Mouse (Mus musculus): ENCODE data around the gene Rangrf.
"Not testable (repeated sequence)": the region's sequence is repeated elsewhere in the genome, so short reads cannot be mapped to it uniquely, and the experiment has no call there.

Rangrf gene

DNA sequence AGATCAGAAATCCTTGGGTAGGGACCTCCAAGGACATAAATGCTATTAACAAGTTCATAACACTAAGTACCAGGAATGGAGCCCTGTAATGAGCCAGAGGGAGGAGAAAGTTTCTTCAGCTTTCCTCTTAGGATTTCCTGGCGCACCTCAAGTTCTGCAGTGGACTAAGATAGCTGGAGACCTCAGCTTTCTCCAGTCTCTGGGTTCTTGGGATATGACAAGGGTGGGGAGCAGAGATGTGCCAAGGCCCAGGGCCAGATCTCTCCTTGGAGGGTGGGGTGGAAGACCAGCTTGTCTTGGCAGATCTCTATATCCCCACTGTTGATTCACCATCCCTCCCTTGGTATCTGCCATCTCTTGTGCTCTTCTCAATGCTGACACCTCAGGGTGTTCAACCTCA, 616 bp upstream of the Rangrf start:
- no peak for DNase-seq

- DNase-seq = no peak
Observed at GRCm38 (mm10) chr11:68974059-68974450, 930 bp downstream of the Rangrf start.

- peak; percentile 71 to 75 for DNase-seq
Observed at GRCm38 (mm10) chr11:68973250-68974058, 1.5 kb downstream of the Rangrf start.

DNA sequence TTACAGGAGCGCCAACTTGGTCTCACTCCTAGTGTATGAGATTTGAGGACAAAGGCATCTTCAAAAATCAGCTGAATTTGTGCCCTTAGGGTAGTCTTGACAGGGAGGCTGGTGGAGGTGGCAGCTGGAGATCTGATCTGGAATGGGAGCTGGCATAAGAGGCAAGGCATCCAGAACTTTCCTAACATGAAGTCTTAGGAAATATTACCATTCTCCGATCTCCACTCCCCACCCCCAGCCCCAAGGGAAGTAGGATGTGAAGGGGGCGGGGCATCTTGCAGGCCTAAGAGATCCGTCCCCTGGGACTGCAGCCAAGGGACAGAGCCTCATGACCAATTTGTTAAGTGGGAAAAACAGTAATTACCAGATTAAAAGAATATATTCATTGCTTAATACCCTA, 4.8 kb downstream of the Rangrf start:
- no peak for DNase-seq

DNA sequence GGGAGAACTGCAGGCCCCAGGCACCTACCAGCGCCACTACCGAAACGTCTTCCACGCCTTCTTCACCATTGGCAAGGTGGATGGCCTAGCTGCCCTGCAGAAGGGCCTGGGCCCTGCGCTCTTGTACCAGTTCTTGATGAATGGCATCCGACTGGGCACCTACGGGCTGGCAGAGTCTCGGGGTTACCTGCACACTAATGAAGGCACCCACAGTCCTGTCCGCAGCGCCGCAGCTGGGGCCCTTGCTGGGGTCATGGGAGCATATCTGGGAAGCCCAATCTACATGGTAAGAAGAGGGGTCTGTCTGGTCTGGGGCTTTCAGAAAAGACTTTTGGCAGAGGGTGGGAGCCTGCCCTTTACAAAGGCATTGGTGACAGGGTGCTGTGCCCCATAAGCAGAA, 6.2 kb downstream of the Rangrf start:
- DNase-seq = no peak

DNA sequence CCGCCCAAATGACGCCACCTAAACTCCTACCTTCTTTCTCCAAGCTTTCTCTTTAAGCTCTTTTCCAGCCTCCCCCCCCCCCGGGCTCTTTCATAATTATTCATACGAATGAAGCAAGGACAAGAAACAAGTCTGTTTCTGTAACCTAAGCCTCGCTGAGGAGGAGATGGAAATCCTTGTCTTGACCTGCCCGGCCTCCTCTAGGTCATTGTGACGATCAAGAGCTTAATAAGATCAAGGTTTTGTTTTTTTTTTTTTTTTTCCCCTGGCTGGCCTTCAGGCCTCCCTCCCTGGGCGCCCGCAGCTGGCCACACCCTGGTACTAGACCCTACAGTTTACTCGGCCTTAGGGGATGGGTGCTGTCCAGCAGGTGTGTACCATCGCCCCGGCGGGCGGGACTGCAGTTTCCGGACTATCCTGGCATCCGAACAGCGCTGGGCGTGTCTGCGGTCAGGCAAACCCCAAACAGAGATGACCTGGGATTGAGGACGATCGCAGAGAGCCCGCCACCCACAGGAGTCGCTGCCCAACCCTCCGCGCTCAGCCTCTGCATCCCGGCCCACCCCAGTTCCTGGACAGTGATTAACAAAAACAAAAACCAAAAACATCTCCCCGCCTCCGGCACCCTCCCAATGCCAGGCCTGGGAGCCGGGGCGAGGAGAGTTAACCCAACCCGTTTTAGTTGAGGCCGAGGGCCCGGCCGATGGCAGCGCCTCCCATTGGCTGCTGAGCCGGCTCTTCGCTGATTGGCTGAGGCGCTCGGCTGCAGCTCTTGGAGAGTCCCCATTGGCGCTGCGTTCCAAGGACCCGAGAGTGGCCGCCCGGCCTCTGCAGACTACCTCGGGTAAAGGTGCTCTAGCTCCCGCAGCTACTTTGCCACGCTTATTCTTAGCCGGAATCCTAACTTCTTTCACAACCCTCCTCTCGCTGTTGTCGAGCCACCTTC, 7.4 kb downstream of the Rangrf start, which contains the start of gene Slc25a35:
Gene Slc25a35 (plus strand): TSS at position 795 of the 946 bp plus-strand sequence.
- peak; percentile 78 to 81 for DNase-seq

- no peak for DNase-seq
Observed at GRCm38 (mm10) chr11:68966554-68966953, 8.4 kb downstream of the Rangrf start.

GRCm38 (mm10) chr11:68965845-68966244, 9.1 kb downstream of the Rangrf start:
- peak; percentile 86 to 90 for DNase-seq

DNA sequence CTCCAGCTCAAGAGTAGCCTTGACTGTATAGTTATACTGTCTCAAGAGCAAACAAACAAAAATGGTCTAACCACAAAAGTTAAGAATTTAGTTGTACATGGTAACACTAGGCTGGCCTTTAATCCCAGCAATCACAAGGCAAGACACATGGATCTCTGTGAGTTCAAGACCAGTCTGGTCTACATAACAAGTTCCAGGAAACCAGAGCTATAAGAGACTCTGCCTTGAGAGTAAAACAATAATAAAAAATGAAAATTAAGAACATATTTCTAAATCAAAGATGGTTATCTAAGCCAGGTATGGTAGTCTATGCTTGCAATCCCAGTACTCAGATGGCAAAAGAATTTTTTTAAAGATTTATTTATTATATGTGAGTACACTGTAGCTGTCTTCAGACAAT, 9.9 kb downstream of the Rangrf start:
- no peak for DNase-seq

DNA sequence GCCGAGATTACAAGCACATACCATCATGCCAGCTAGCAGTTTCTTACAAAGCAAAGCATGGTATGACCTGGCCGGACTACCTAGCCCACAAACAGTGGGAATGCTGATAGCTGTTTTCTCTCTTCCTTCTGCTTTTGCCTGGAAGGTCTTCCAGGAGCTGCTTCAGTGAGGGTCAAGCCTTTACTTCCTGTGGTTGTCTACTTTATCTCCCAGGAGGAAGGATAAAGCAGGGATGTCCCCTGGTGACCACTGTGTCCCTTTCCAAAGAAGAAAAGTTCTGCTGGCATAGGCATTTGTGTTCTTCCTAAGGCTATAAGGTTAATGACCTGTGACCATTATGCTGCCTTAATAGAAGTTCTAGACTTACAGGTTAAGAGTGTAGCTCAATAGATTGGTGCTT, 11.6 kb downstream of the Rangrf start:
- DNase-seq = no peak

GRCm38 (mm10) chr11:68962159-68962558, 12.8 kb downstream of the Rangrf start:
- not testable (repeated sequence) for DNase-seq

DNA sequence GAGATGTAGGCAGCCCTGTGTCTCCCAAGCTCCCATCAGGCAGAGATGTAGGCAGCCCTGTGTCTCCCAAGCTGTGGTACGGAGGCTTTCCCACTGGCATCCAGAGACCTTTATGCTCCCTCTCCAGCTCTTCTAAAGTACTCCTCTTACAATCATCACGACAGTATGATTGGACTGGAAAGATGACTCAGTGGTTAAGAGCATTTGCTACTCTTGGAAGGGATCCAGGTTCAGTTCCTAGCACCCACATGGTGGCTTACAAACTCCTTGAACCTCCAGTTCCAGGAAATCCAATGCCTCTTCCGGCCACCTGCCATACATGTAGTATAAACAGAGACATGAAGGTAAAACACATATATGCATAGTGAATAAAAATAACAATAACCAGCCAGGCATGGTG, 13.4 kb downstream of the Rangrf start:
- DNase-seq = no peak

- no peak for DNase-seq
Observed at GRCm38 (mm10) chr11:68957971-68958370, 17.0 kb downstream of the Rangrf start.

- DNase-seq = no peak
Observed at GRCm38 (mm10) chr11:68957308-68957707, 17.7 kb downstream of the Rangrf start, which contains the start of gene Arhgef15. Gene Arhgef15, minus strand, starts transcription at chr11:68957480.

DNA sequence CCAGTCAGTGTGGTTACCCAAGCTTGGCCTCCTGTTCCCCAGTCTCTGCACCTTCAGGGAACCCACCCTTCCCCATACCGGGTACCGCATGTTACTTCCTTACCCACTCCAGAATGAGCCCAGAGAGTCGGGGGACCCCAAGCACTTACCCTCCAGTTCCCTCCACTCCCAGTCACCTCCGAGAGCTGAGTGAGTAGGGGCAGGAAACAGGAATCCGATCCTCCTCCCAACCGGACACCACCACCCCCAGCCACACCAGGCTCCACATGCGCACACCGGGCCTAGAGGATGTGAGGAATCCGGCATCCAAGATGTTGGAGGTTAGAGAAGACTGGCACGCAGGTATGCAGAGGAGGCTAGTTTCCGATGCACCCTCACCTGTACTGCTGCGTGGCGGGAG, 18.3 kb downstream of the Rangrf start:
- DNase-seq = no peak

DNA sequence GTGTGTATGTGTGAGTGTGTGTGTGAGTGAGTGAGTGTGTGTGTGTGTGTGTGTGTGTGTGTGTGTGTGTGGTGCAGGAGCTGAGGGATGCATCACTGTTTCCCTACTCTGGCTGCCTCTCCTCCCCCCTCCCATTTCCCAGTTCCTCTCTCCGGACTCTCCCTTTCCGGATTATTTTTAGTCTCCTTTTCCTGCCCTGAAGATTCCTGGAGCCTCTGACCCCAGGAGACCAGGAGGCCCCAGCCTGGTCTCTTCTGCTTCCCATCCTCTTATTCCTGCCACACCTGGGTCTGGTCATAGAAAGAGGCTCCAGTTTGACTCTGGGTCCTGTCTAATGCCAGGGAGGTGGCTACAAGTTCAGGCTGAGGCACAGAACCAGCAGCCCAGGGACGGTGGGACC, 18.9 kb downstream of the Rangrf start:
- DNase-seq = no peak

GRCm38 (mm10) chr11:68955473-68955872, 19.5 kb downstream of the Rangrf start:
- DNase-seq = no peak

- DNase-seq = no peak
Observed at GRCm38 (mm10) chr11:68954408-68954807, 20.6 kb downstream of the Rangrf start.

GRCm38 (mm10) chr11:68953903-68954302, 21.1 kb downstream of the Rangrf start:
- no peak for DNase-seq

- DNase-seq = no peak
Observed at GRCm38 (mm10) chr11:68947542-68947993, 27.4 kb downstream of the Rangrf start.

DNA sequence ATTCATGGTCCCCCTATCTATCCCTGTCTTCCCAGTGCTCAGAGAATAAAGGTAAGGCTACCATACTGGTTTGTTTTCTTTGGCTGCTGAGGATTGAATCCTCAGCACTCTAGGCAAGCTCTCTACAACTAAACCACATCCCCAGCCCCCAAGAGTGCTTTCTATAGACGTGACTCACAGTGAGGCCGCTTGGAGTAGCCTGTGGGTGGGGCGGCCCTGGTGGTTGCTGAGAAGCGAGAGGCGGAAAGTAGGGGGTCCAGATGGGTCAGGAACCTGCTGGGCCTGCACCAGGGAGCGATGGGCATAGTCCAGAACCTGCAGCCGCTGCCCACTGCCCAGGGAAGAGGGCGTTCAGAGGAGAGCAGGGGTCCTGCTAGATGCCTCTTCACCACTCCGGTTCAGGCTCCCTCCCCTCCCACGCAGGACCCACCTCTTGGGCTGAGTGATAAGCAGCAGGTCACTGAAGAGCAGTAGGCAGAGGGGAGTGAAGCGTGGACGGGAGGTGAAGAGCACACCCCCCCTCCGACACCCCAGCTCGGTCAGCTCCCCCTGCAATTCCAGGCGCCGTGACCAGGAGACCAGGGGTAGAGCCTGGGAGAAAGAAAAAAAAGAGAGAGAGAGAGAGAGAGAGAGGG, 28.1 kb downstream of the Rangrf start:
- DNase-seq = no peak

GRCm38 (mm10) chr11:68946001-68946400, 29.0 kb downstream of the Rangrf start:
- DNase-seq = no peak

GRCm38 (mm10) chr11:68945245-68945644, 29.7 kb downstream of the Rangrf start:
- DNase-seq = no peak
